Mouse (Mus musculus) layer of hippocampus, adult 2 months (tissue): ENCODE results near the gene Bricd5. TPM values are rescaled to one million over a fixed set of nuclear protein-coding genes. Genes with fewer than 3 reads are reported as not detected.
A peak's percentile ranks its signal among the peaks of the same experiment; 100 is the strongest.
"Not testable (repeated sequence)": the region's sequence is repeated elsewhere in the genome, so short reads cannot be mapped to it uniquely, and the experiment has no call there.

Experiments
- DNase-seq, 2 experiments: peaks; one replicate each; pipeline ENCODE4 v3.0.0; 2022; ENCODE audit warnings: low spot score in 2 of 2
- H3K27ac ChIP-seq: fragments of 200-600 bp; 2 replicates; pipeline ENCODE4 v1.8.1; 2022
- H3K4me3 ChIP-seq: fragments of 200-600 bp; 2 replicates; pipeline ENCODE4 v1.8.1; 2022; ENCODE audit warnings: mild to moderate bottlenecking
- CTCF ChIP-seq: fragments of 200-600 bp; conservative IDR thresholded peaks from 2 replicates; pipeline ENCODE4 v1.8.1; 2022; ENCODE audit warnings: antibody characterized with exemption, mild to moderate bottlenecking, moderate library complexity
- total RNA-seq, 2 experiments: library from RNA; stranded (reverse); gene quantifications; 2 replicates each; pipeline ENCODE4 v1.2.3; 2021

Gene Bricd5
- total RNA-seq, 2 experiments from 2014 or later = 2.0 to 2.3 TPM

DNA sequence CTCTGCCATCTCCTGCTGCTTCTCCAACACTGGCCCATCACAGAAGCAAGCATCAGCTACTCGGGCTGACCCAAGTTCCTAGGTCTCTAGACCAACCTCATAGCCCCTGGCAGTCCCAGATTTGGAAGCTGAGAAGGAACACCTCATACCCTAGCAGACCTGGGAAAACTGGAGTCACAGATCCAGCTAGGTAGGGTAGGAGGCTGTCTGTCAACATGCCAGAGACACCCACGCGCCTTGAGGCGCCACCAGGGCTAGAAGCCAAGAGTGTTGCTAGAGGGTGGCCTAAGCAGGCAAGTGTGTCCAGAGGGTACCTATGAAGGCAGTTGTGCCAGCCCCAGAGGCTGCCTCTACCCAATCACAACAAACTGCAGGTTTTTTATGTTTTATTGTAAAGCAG lies 30.3 kb upstream of the Bricd5 start:
- Histone ChIP-seq H3K4me3 (no peak overlapping the region), H3K27ac (no peak overlapping the region)
- no peak for DNase-seq
- TF ChIP-seq CTCF = no peak

DNA sequence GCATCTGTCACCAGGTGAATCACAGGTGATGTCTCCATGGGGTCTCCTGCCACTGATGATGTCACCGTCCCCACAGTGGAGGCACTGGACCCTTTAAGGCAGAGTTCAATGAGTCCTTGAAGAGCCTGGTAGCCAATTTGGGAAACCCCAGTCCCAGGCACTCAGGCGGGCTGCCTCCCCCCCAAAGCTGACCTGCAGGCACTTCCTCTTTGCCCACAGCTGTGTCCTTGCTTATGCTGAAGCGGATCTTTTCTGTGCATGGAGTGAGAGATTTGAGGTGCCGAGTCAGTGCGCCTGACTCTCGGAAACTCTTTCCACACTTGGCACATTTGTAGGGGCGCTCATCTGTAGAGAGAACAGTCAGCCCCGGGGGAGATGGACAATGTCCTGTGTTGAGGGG lies 27.1 kb upstream of the Bricd5 start:
- no peak for DNase-seq
- no peak overlapping the region for H3K4me3 ChIP-seq
- TF ChIP-seq CTCF = no peak
- H3K27ac ChIP-seq = no peak overlapping the region

DNA sequence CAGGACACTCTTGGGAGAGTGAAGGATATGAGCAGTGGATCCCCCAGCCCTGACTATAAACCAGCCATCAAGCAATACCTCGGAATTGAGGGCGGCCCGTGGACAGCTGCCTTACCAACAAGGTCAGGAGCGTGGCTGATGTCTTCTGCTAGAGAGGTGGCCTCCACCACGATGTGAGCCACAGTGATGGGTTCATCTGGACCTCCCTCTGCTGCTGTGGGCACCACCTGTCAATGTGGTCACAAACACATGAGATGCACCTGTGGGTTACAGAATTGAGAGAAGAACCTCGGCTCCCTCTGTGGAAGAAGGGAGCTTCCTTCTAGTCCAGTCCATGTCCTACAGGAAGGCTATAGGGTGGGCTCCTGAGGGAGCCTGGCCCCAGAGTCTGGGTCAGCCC lies 24.2 kb upstream of the Bricd5 start:
- DNase-seq = no peak
- Histone ChIP-seq H3K4me3 (no peak overlapping the region), H3K27ac (no peak overlapping the region)
- TF ChIP-seq CTCF = no peak

DNA sequence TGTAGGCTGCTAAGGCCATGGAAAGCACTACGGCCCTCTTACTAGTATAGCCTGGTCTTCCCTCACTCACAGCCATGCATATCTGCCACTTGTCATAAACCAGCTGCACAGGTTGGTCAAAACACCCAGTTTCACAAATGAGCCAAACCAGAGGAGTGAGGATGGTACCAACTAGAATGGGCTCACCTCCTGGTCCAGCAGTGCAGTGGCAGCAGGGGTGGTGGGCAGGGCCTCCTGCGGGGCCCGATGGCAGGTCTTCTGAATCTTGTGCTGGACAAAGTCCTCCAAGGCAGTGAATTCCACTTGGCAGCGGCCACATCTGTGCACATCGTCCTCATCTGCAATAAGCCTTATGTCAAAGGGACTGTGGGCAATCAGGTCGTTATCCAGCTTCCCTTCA lies 22.5 kb upstream of the Bricd5 start:
- no peak for TF ChIP-seq CTCF

DNA sequence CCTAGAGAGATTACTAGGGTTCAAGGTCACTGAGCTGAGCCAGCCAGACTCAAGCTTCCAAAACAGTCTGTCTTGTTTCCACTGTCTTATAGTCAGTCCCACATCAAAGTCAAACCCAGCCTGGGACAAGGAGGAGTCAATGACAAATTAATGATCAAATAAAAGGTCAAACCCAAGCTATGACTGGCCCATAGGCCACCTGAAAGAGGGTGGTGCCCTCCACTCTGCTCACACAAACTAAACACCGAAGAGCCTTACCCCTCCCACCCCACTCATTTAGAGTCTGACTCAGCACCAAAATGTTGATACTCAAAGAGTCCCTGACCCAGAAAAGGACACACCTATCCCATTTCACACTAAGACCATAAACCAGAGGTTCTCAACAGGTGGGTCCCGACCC lies 20.3 kb upstream of the Bricd5 start:
- no peak for TF ChIP-seq CTCF
- DNase-seq = no peak
- H3K4me3 ChIP-seq = no peak overlapping the region; the same call in 1 of the 2 replicates
- H3K27ac ChIP-seq = no peak overlapping the region

More for the DNA sequence above, 22.5 kb upstream of the Bricd5 start:
- Histone ChIP-seq H3K27ac (no peak overlapping the region), H3K4me3 (no peak overlapping the region)
- no peak for DNase-seq

DNA sequence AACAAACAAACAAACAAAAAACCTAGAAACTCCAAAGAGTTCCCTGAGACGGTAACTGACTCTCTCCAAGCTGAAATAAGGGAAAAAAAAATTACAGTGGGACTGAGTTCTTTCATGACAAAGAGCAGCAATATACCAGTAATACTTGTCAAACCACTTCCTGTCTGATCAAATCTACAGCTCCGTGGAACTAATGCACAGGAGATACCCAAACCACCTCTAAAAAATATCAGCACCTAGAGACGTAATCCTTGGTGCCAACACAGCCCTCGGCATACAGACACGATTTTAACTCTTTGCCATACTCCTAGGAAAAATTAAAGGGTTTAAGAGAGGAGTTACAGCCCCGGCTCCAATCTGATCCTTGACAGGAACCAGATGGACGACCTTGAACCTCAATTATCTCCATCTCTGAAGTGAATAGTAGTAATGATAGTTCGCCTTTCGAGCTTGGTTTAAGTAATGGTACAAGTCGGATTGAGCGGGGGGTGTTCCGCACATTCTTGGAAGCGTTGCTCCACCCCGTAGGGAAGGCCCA lies 19.4 kb upstream of the Bricd5 start:
- no peak for TF ChIP-seq CTCF
- H3K4me3 ChIP-seq = peak overlapping the region; percentile 78
- DNase-seq = no peak
- peak overlapping the region; percentile 96 for H3K27ac ChIP-seq

DNA sequence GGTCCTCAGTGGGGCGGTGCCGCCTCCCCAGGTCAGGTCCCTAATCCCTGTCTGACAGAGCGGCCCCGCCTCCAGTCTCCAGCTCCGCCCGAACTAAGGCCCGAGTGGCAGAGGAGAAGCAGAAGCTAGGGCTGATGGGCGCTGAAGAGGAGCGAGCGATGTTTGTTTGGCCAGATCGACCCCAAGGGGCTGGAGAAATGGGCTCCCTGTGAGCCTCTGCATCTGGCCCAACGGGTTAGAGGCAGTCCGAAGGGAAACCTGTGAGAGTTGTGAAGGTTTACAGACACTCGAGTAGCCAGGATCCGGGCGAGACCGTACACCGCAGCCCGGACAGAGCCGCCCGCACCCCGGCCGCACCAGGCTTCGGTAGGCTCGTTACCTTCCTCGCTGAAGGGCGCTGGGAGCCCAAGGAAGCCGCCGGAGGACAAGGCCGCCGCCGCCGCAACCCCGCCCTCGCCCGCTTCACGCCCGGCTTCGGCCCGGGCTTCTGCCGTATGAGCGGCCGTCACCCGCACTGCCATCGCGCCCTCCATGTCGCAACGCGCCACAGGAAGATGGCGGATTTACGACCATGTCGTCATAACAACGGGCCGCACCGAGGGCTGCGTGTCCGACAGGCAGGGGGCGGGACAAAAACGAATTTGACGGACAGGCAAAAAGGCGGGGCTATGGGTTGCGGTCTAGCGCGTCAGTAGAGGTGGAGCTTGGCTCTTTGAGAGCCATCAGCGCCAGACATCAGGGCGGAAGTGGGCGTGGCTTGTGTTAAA lies 18.7 kb upstream of the Bricd5 start:
- TF ChIP-seq CTCF = 0 out of 2 replicates have a peak, but pooled peaks have one; percentile 5
- DNase-seq = peak; percentile 99 to 100
- H3K4me3 ChIP-seq = peak overlapping the region; percentile 78
- peak overlapping the region; percentile 96 for H3K27ac ChIP-seq

DNA sequence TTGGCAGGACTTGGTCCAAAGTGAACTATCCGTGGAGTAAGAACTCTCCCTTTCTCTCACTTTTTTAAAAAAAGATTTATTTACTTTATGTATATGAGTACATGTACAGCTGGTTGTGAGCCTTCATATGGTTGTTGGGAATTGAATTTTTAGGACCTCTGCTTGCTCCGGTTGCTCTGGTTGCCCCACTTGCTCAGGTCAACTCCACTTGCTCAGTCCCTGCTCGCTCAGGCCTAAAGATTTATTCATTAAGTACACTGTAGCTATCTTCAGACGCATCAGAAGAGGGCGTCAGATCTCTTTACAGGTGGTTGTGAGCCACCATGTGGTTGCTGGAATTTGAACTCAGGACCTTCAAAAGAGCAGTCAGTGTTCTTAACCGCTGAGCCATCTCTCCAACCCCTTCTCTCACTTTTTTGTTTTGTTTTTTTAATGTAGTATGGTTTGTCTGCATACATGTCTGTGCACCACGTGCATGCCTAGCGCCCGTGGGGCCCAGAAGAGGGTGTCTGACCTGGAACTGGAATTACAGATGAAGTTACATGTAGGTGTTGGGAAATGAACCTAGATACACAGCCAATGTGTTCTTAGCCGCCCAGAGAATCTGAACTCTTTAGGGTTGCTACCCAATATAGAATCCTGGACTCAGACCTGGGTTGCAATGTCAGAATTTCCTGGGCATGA lies 18.0 kb upstream of the Bricd5 start:
- peak overlapping the region; percentile 38 for H3K4me3 ChIP-seq

DNA sequence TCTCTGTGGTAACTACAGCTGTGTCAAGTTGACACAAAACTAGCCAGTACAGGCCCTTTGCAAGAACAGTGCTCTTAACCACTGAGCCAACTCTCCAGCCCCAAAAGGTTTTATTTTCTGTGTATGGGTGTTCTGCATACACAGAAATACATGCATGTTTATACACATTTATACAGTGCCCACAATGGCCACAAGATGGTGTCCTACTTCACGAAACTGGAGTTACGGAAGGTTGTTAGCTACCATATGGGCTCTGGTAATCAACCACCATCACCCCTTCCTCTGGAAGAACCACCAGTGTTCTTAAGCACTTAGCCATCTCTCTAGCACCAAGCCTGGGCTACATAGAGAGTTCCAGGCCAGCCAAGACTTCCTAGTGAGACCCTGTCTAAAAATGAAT lies 12.1 kb upstream of the Bricd5 start:
- peak; percentile 69 for TF ChIP-seq CTCF
- no peak overlapping the region for H3K4me3 ChIP-seq

More for the DNA sequence above, 18.0 kb upstream of the Bricd5 start:
- peak overlapping the region; percentile 67 for H3K27ac ChIP-seq
- DNase-seq = not testable (repeated sequence)

DNA sequence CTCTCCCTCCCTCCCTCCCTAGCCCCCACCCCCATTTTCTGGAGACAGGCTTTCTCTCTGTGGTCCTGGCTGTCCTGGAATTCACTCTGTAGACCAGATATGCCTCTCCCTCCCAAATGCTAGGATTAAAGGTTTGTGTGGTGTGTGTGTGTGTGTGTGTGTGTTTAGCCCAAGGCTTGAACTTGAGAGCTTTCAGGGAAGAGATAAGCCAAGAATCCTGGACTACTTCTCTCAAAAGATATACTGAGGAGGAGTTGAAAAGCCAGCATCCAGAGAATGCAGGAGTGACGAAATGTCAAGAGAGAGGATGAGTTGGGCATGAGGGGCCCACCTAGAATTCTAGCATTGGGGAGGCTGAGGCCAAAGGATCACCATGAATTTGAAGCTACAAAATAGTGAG lies 10.8 kb upstream of the Bricd5 start:
- H3K27ac ChIP-seq = no peak overlapping the region
- H3K4me3 ChIP-seq = no peak overlapping the region
- no peak for TF ChIP-seq CTCF
- no peak for DNase-seq

More for the DNA sequence above, 12.1 kb upstream of the Bricd5 start:
- no peak overlapping the region for H3K27ac ChIP-seq
- no peak for DNase-seq

DNA sequence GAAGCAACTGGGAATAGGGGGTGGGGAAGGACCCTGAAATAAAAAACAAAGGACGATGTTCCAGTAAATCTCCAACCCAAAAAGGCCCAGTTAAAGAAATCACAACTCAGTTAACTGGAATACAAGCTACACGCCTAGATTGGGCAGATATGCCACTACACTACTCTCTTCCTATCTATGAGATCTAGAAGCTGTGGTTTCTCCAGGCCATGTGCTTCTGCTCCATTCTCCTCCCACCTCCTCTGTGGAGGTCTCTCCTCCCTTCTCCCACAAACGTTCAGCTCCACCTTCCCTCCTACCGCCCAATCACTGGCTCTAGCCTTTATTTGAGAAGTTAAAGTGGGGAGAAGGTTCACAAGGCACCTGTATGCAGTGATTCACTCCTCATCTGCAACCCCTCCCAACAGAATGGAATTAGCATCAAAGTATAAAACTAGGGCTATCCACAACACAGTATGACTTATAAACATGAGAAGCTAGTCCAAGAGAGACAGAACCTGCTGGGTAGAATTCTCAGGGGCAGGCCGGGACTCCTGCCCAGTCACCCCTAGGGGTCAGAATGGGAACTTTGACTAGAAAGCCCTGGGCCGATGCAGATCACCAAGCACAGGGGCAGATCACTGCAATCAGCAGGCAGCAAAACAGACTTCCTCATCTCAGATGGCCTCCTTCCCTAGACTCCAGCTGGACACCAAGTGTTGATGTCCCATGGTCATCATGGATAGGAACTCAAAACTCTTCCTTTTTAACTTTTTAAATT lies 10.1 kb upstream of the Bricd5 start:
- no peak for DNase-seq
- no peak overlapping the region for H3K27ac ChIP-seq
- TF ChIP-seq CTCF = peak; percentile 49
- H3K4me3 ChIP-seq = no peak overlapping the region

DNA sequence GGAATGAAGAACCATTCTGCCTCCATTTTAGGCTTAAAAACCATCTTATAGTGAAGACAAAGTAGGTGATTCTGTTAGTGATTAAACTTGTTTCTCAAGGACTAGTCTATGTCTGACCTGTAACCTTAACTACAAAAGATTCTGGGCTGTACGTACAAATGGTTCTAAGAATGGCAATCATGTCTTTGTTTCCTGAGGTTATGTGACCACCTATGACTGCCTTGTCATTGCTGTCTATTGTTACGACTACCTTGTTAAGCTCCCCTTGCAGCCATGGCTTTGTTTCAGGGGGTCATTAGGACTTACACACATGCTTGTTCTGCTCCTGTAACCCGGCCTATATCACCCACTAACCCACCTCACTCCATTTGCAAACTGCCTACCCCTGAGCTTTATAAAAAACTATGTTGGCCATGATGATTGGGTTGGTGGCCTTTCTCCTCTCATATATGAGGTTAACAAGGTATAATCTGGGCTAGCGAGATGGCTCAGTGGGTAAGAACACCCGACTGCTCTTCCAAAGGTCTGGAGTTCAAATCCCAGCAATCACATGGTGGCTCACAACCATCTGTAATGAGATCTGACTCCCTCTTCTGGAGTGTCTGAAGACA lies 4.9 kb upstream of the Bricd5 start:
- no peak for DNase-seq
- no peak for TF ChIP-seq CTCF
- H3K27ac ChIP-seq = no peak overlapping the region

More for the DNA sequence above, 4.9 kb upstream of the Bricd5 start:
- no peak overlapping the region for H3K4me3 ChIP-seq
